Comparison of ENCODE assay signal across 22 mouse cellular contexts in the genomic region with DNA sequence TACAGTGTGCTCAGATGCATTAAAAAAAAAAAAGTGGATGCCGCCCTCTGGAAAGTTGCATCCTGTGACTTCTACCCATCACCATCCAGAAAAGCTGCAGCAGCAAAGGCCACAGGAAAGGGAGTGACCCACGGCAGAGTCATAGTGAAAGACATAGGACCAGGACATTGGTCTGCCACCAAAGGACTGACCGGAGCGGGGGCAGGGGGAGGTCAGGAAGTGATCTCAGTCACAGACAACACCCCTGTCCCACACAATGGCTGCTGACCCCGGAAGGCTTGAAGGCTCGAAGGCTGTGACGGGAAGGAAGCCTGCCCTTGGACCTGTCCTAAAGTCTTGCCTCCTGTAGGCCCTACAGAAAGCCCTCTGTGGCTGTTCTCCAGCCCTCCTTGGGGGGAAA. TPM values are rescaled to one million over a fixed set of nuclear protein-coding genes. Genes with fewer than 3 reads are reported as not detected.
DNase-seq lines count a peak whose midpoint lies in the region; ATAC-seq and TF ChIP-seq lines count a peak whose summit lies in the region.
"Had no signal": no experiment of that assay in that cellular context is flagged by ENCODE, and none has a peak within 500 bp of the region (broad histone marks: within the 10 kb centered on the region; RNA-seq: fewer than 3 reads in every experiment).

No protein-coding gene starts in this region.

- no peak overlapping the region for H3K4me2 ChIP-seq in lung, embryonic 16.5 days (ENCODE audit: low read depth, low read length)
- no peak overlapping the region for H3K4me2 ChIP-seq in midbrain, embryonic 11.5 days
- no peak overlapping the region for H3K4me2 ChIP-seq in midbrain, postnatal 0 days (ENCODE audit: low read depth, low read length, poor library complexity, severe bottlenecking)
- H3K4me2 ChIP-seq: embryonic facial prominence, embryonic 12.5 days; forebrain, embryonic 15.5 days; heart, embryonic 15.5 days; hindbrain, embryonic 14.5 days had no signal

- H3K36me3 ChIP-seq in lung, embryonic 16.5 days (ENCODE audit: control insufficient read depth, insufficient read depth, low read length) = no peaks in the 10 kb centered on the region; the same call in 1 of the 2 replicates
- 0 out of 2 replicates have a peak, but pooled peaks cover 4% of the 10 kb centered on the region for H3K36me3 ChIP-seq in midbrain, embryonic 11.5 days (ENCODE audit: control insufficient read depth, insufficient read depth, low read length)
- peaks cover under 1% of the 10 kb centered on the region; the same call in 1 of the 2 replicates for H3K36me3 ChIP-seq in midbrain, postnatal 0 days (ENCODE audit: insufficient read depth, low read length)

- no peaks in the 10 kb centered on the region for H3K27me3 ChIP-seq in lung, embryonic 16.5 days (ENCODE audit: control insufficient read depth, insufficient read depth, low read depth, low read length)
- H3K27me3 ChIP-seq in midbrain, embryonic 11.5 days (ENCODE audit: control insufficient read depth, insufficient read depth, low read length) = no peaks in the 10 kb centered on the region
- H3K27me3 ChIP-seq in midbrain, postnatal 0 days (ENCODE audit: insufficient read depth, low read length) = no peaks in the 10 kb centered on the region
- H3K27me3 ChIP-seq: embryonic facial prominence, embryonic 12.5 days; forebrain, embryonic 15.5 days; heart, embryonic 15.5 days had no signal

- no peak overlapping the region for H3K4me3 ChIP-seq in lung, embryonic 16.5 days (ENCODE audit: low read length)
- no peak overlapping the region for H3K4me3 ChIP-seq in midbrain, embryonic 11.5 days (ENCODE audit: low read depth, low read length)
- no peak overlapping the region for H3K4me3 ChIP-seq in midbrain, postnatal 0 days (ENCODE audit: low read depth, low read length)
- H3K4me3 ChIP-seq: embryonic facial prominence, embryonic 12.5 days; forebrain, embryonic 15.5 days; heart, adult 2 months; heart, embryonic 15.5 days had no signal

- DNase-seq in embryo, embryonic 10 days (ENCODE audit: low spot score) = peak; percentile 35
- DNase-seq in embryo, embryonic 10.5 days (ENCODE audit: low spot score) = no peak
- peak; percentile 16 for DNase-seq in heart, postnatal 4 days
- no peak for DNase-seq in heart, postnatal 25 days (ENCODE audit: low spot score)
- DNase-seq in lung, postnatal 14 days = no peak
- DNase-seq in midbrain, embryonic 11.5 days (ENCODE audit: low spot score, missing footprints) = peak; percentile 23
- no peak for DNase-seq in midbrain, postnatal 0 days (ENCODE audit: low spot score)
- DNase-seq: adrenal gland, adult 8-10 months; adrenal gland, postnatal 36 days; B cell, adult 2 months; cerebellum, adult 2 months; cerebellum, postnatal 10 days; gastrocnemius, postnatal 10 days; heart, adult 2 months; heart, postnatal 36 days had no signal

- no peaks in the 10 kb centered on the region for H3K9me3 ChIP-seq in lung, embryonic 16.5 days (ENCODE audit: control insufficient read depth, low read length)
- H3K9me3 ChIP-seq in midbrain, embryonic 11.5 days (ENCODE audit: control insufficient read depth, low read length) = no peaks in the 10 kb centered on the region
- no peaks in the 10 kb centered on the region for H3K9me3 ChIP-seq in midbrain, postnatal 0 days (ENCODE audit: low read length)
- H3K9me3 ChIP-seq: embryonic facial prominence, embryonic 12.5 days; forebrain, embryonic 15.5 days; G1E; heart, embryonic 15.5 days had no signal

- TF ChIP-seq CTCF in midbrain, postnatal 0 days (IDR thresholded peaks at IDR 0.05) = no peak

- peak; percentile 31; the same call in 1 of the 2 replicates for ATAC-seq in lung, embryonic 16.5 days (ENCODE audit: low read depth)
- ATAC-seq in midbrain, embryonic 11.5 days (ENCODE audit: low FRiP score) = no peak
- no peak for ATAC-seq in midbrain, postnatal 0 days (ENCODE audit: low FRiP score)
- ATAC-seq: CD4-positive, CD25-positive, alpha-beta regulatory T cell, adult 4 months; forebrain, embryonic 15.5 days had no signal

- intact Hi-C loops in heart, postnatal 25 days (cut with DNase I) = no loop called here

- no peaks in the 10 kb centered on the region for H3K4me1 ChIP-seq in lung, embryonic 16.5 days (replicated peaks; ENCODE audit: control insufficient read depth, insufficient read depth, low read length)
- H3K4me1 ChIP-seq in midbrain, embryonic 11.5 days (ENCODE audit: control insufficient read depth, insufficient read depth, low read length) = no peaks in the 10 kb centered on the region
- no peaks in the 10 kb centered on the region for H3K4me1 ChIP-seq in midbrain, postnatal 0 days (ENCODE audit: insufficient read depth, low read length)
- H3K4me1 ChIP-seq: embryonic facial prominence, embryonic 12.5 days; forebrain, embryonic 15.5 days had no signal

- no peak overlapping the region for H3K27ac ChIP-seq in lung, embryonic 16.5 days (ENCODE audit: low read length)
- no peak overlapping the region for H3K27ac ChIP-seq in midbrain, embryonic 11.5 days (ENCODE audit: low read depth, low read length)
- no peak overlapping the region for H3K27ac ChIP-seq in midbrain, postnatal 0 days (ENCODE audit: low read depth, low read length)
- H3K27ac ChIP-seq: embryonic facial prominence, embryonic 12.5 days; forebrain, embryonic 15.5 days; heart, adult 2 months; heart, embryonic 15.5 days; hindbrain, embryonic 14.5 days had no signal

- 72% methylated on average over 7 of the region's 7 CpGs for WGBS in lung, embryonic 16.5 days
- 88% methylated on average over 7 of the region's 7 CpGs for WGBS in midbrain, embryonic 11.5 days
- 84% methylated on average over 7 of the region's 7 CpGs for WGBS in midbrain, postnatal 0 days

- H3K9ac ChIP-seq in lung, embryonic 16.5 days (ENCODE audit: low read length) = no peak overlapping the region
- H3K9ac ChIP-seq in midbrain, embryonic 11.5 days (ENCODE audit: low read length) = no peak overlapping the region
- no peak overlapping the region for H3K9ac ChIP-seq in midbrain, postnatal 0 days (replicated peaks; ENCODE audit: low read length, poor library complexity, severe bottlenecking)
- H3K9ac ChIP-seq: embryonic facial prominence, embryonic 12.5 days; forebrain, embryonic 15.5 days; heart, embryonic 15.5 days; hindbrain, embryonic 14.5 days had no signal

RNA-seq across cellular contexts. Expression of a gene that starts 36.1 kb away (rescaled TPM):
- total RNA-seq in heart, postnatal 4 days (2021) = 10 to 100 TPM; 66.2 to 66.9 TPM
- 10 to 100 TPM; 67.8 to 72.4 TPM for total RNA-seq in heart, postnatal 25 days (2021)
- polyA plus RNA-seq in lung, embryonic 16.5 days (2015; fragmentation: Nextera tagmentation; extraction: Ambion mirVana) = 38.2 and 38.8 TPM in 2 replicates
- polyA plus RNA-seq in midbrain, embryonic 11.5 days (2014; fragmentation: Nextera tagmentation; extraction: Ambion mirVana) = 35.9 and 37.3 TPM in 2 replicates
- 66.4 and 84.3 TPM in 2 replicates for total RNA-seq in midbrain, postnatal 0 days (2014; rRNA removed)
- 37.7 and 40.4 TPM in 2 replicates for polyA plus RNA-seq in midbrain, postnatal 0 days (2015; fragmentation: Nextera tagmentation; extraction: Ambion mirVana)

RNA-seq across cellular contexts. Expression of a gene that starts 49.9 kb away (rescaled TPM):
- total RNA-seq in heart, postnatal 4 days (2021) = 1 to 10 TPM; 3.7 to 4.9 TPM
- total RNA-seq in heart, postnatal 25 days (2021) = 1 to 10 TPM; 2.0 to 3.0 TPM
- polyA plus RNA-seq in lung, embryonic 16.5 days (2015; fragmentation: Nextera tagmentation; extraction: Ambion mirVana) = 2.8 and 3.0 TPM in 2 replicates
- 2.8 and 3.4 TPM in 2 replicates for polyA plus RNA-seq in midbrain, embryonic 11.5 days (2014; fragmentation: Nextera tagmentation; extraction: Ambion mirVana)
- total RNA-seq in midbrain, postnatal 0 days (2014; rRNA removed) = 46.9 and 49.1 TPM in 2 replicates
- polyA plus RNA-seq in midbrain, postnatal 0 days (2015; fragmentation: Nextera tagmentation; extraction: Ambion mirVana) = 8.3 and 9.1 TPM in 2 replicates
- polyA plus RNA-seq: G1E had no signal

Comparison
In these comparisons a context has a peak if more than half of its experiments do, and no peak if none do; other contexts are left out.
1. DNase-seq: peak in embryo, embryonic 10 days (single experiment), heart, postnatal 4 days (single experiment) and midbrain, embryonic 11.5 days (single experiment); none in embryo, embryonic 10.5 days (single experiment), heart, postnatal 25 days (single experiment), lung, postnatal 14 days (single experiment) and midbrain, postnatal 0 days (single experiment).